Mouse (Mus musculus) liver, postnatal 0 days (tissue): Measurements from ENCODE around the gene Tra2b. TPM values are rescaled to one million over a fixed set of nuclear protein-coding genes. Genes with fewer than 3 reads are reported as not detected.

Experiments used
- ATAC-seq: fragments of 200-750 bp; cut with Nextera tagmentation; 2 replicates; pipeline ENCODE4 v1.8.0; 2017; ENCODE audit warnings: mild to moderate bottlenecking, moderate library complexity
- DNase-seq: peaks from one replicate; pipeline ENCODE4 v3.0.0-alpha.2; 2016
- H3K27ac ChIP-seq: fragments of 300-500 bp; sonication (generic); 2 replicates; pipeline ENCODE4 v1.5.1; 2014; ENCODE audit warnings: antibody characterized with exemption, moderate library complexity, mild to moderate bottlenecking, low read depth
- H3K27me3 ChIP-seq: fragments of 300-500 bp; sonication (generic); 2 replicates; pipeline ENCODE4 v1.6.1; 2014; ENCODE audit warnings: low read length, control low read depth, mixed read lengths; ENCODE audit not compliant: insufficient read depth
- H3K36me3 ChIP-seq: fragments of 300-500 bp; sonication (generic); replicated peaks from 2 replicates; pipeline ENCODE4 v1.6.1; 2014; ENCODE audit warnings: mild to moderate bottlenecking, control low read depth, low read length, moderate library complexity, mixed read lengths; ENCODE audit not compliant: insufficient read depth
- H3K4me1 ChIP-seq: fragments of 300-500 bp; sonication (generic); 2 replicates; pipeline ENCODE4 v1.6.1; 2014; ENCODE audit warnings: antibody characterized with exemption, mild to moderate bottlenecking, control low read depth; ENCODE audit not compliant: insufficient read depth
- H3K4me2 ChIP-seq: fragments of 300-500 bp; sonication (generic); 2 replicates; pipeline ENCODE4 v1.6.1; 2014; ENCODE audit warnings: low read depth, mild to moderate bottlenecking, low read length, moderate library complexity, mixed read lengths
- H3K4me3 ChIP-seq: fragments of 300-500 bp; sonication (generic); 2 replicates; pipeline ENCODE4 v1.5.1; 2014; ENCODE audit warnings: low read depth, low read length
- H3K9ac ChIP-seq: fragments of 300-500 bp; sonication (generic); replicated peaks from 2 replicates; pipeline ENCODE4 v1.6.1; 2014; ENCODE audit warnings: mild to moderate bottlenecking, moderate library complexity
- H3K9me3 ChIP-seq: fragments of 300-500 bp; sonication (generic); 2 replicates; pipeline ENCODE4 v1.6.1; 2016; ENCODE audit warnings: mild to moderate bottlenecking, control low read depth, low read length, mixed read lengths
- CTCF ChIP-seq: sonication (generic); IDR thresholded peaks from 2 replicates; pipeline ENCODE4 v1.5.1; 2016; ENCODE audit warnings: antibody characterized with exemption, low read depth
- EP300 ChIP-seq: IDR thresholded peaks from 2 replicates; pipeline ENCODE4 v1.6.1; 2016; ENCODE audit warnings: antibody characterized with exemption, low read depth, mild to moderate bottlenecking
- WGBS: fragments of 180-500 bp; shearing (Covaris S2); extraction: QIAGEN DNeasy Blood & Tissue Kit; methylation state at CpG from one replicate; pipeline ENCODE4 v1.1.7; 2014; ENCODE audit not compliant: insufficient replicate concordance; 5-methylcytosine and 5-hydroxymethylcytosine counted together
- polyA plus RNA-seq: library from polyadenylated mRNA; unstranded; fragments of >200 nt; fragmentation: Nextera tagmentation; extraction: Ambion mirVana; gene quantifications from 2 replicates; pipeline ENCODE4 v1.2.1, GENCODE M21; 2015

Tra2b gene
- polyA plus RNA-seq, 1 experiment from 2014 or later: 99.5 TPM

- ATAC-seq (no peak), DNase-seq (no peak)
- Histone ChIP-seq H3K4me1 (no peaks in the 10 kb centered on the region), H3K27ac (no peak overlapping the region), H3K4me2 (no peak overlapping the region), H3K4me3 (no peak overlapping the region), H3K36me3 (no peaks in the 10 kb centered on the region), H3K9me3 (no peaks in the 10 kb centered on the region), H3K27me3 (no peaks in the 10 kb centered on the region), H3K9ac (no peak overlapping the region)
- WGBS: 74% methylated on average over 1 of the region's 1 CpGs
- TF ChIP-seq CTCF: no peak
- no peak for TF ChIP-seq EP300
Observed at GRCm38 (mm10) chr16:22200476-22200875, 65.3 kb downstream of the Tra2b start.

Other genes starting within 250 kb of the Tra2b start
- gene Igf2bp2, start 102.7 kb downstream of the Tra2b start, polyA plus RNA-seq: 4.9 and 5.2 TPM in 2 replicates
- 2.6 and 2.7 TPM in 2 replicates for gene Etv5, start 173.7 kb upstream of the Tra2b start, polyA plus RNA-seq